Mouse (Mus musculus) ES-E14 (cell line): ENCODE results near the gene Phyh.

Experiments used
- HCFC1 ChIP-seq: IDR thresholded peaks from 2 replicates; pipeline ENCODE4 v1.6.1; 2012; ENCODE audit warnings: low read length, inconsistent platforms, borderline replicate concordance; ENCODE audit not compliant: insufficient read depth
- MAFK ChIP-seq: IDR thresholded peaks from 2 replicates; pipeline ENCODE4 v1.6.1; 2014; ENCODE audit warnings: mild to moderate bottlenecking, low read depth, low read length, inconsistent platforms; ENCODE audit not compliant: insufficient read depth
- ZC3H11A ChIP-seq: IDR thresholded peaks from 2 replicates; pipeline ENCODE4 v1.6.1; 2012; ENCODE audit warnings: low read depth, mild to moderate bottlenecking, inconsistent platforms, low read length, borderline replicate concordance
- ZNF384 ChIP-seq: IDR thresholded peaks from 2 replicates; pipeline ENCODE4 v1.6.1; 2012; ENCODE audit warnings: low read depth, low read length, inconsistent platforms

GRCm38 (mm10) chr2:4902346-4902745 lies 16.5 kb upstream of the Phyh start:
- TF ChIP-seq MAFK (no peak), ZC3H11A (no peak), HCFC1 (no peak), ZNF384 (no peak)
